Mouse (Mus musculus): Measurements from ENCODE around the gene Bid. TPM values are rescaled to one million over a fixed set of nuclear protein-coding genes. Genes with fewer than 3 reads are reported as not detected.

The Bid gene
- polyA plus RNA-seq, 1 experiment from 2014 or later = 17.5 TPM

Other genes starting within 250 kb of the Bid start
- gene Slc25a18, start 143.3 kb downstream of the Bid start, polyA plus RNA-seq (2014; fragmentation: Nextera tagmentation; extraction: Ambion mirVana) = 1.8 and 1.9 TPM in 2 replicates
- gene Atp6v1e1, start 94.1 kb downstream of the Bid start, polyA plus RNA-seq (2014; fragmentation: Nextera tagmentation; extraction: Ambion mirVana) = 169 and 185 TPM in 2 replicates
- 39.2 and 49.4 TPM in 2 replicates for gene Bcl2l13, start 80.6 kb downstream of the Bid start, polyA plus RNA-seq (2014; fragmentation: Nextera tagmentation; extraction: Ambion mirVana)
- 18.4 and 19.6 TPM in 2 replicates for gene Mical3, start 214.1 kb upstream of the Bid start, polyA plus RNA-seq (2014; fragmentation: Nextera tagmentation; extraction: Ambion mirVana)

Measured in neural tube, embryonic 11.5 days (tissue).